Mouse (Mus musculus) MEL (cell line): ENCODE results near the gene Apc2.

Source experiments
- CHD2 ChIP-seq: IDR thresholded peaks from 2 replicates; pipeline ENCODE4 v1.6.1; 2011; ENCODE audit warnings: low read length, improper control_type of control experiment
- CTCF ChIP-seq, 3 experiments: IDR thresholded peaks in 2 of 3; conservative IDR thresholded peaks in 1 of 3; 2 replicates each; pipeline ENCODE4 v1.5.1; 2011 to 2012; ENCODE audit warnings: low read length in 3 of 3, low read depth in 2 of 3, mild to moderate bottlenecking in 2 of 3, improper control_type of control experiment in 1 of 3, inconsistent platforms in 1 of 3, mixed read lengths in 1 of 3, moderate library complexity in 1 of 3; ENCODE audit not compliant: control insufficient read depth in 1 of 3, insufficient read depth in 1 of 3, poor library complexity in 1 of 3, severe bottlenecking in 1 of 3
- ELF1 ChIP-seq: IDR thresholded peaks from 2 replicates; pipeline ENCODE4 v1.6.1; 2014; ENCODE audit warnings: low read depth, mild to moderate bottlenecking, inconsistent platforms, low read length, improper control_type of control experiment, moderate library complexity
- GATA1 ChIP-seq: IDR thresholded peaks from 2 replicates; pipeline ENCODE4 v1.6.1; 2011; ENCODE audit warnings: low read depth, low read length, improper control_type of control experiment
- KAT2A ChIP-seq: conservative IDR thresholded peaks from 2 replicates; pipeline ENCODE4 v1.6.1; 2012; ENCODE audit warnings: low read depth, low read length, improper control_type of control experiment, inconsistent platforms
- MEF2A ChIP-seq: IDR thresholded peaks from 2 replicates; pipeline ENCODE4 v1.6.1; 2014; ENCODE audit warnings: low read depth, mild to moderate bottlenecking, inconsistent platforms, low read length, improper control_type of control experiment; ENCODE audit not compliant: poor library complexity, insufficient replicate concordance, severe bottlenecking; ENCODE audit errors: extremely low read depth
- NELFE ChIP-seq: IDR thresholded peaks from 2 replicates; pipeline ENCODE4 v1.6.1; 2011; ENCODE audit warnings: low read depth, low read length, improper control_type of control experiment
- POLR2A ChIP-seq, 2 experiments: IDR thresholded peaks; 2 replicates each; pipeline ENCODE4 v1.6.1; 2011 to 2012; ENCODE audit warnings: low read length in 2 of 2, mild to moderate bottlenecking in 2 of 2, control low read depth in 1 of 2, improper control_type of control experiment in 1 of 2, low read depth in 1 of 2, moderate library complexity in 1 of 2; ENCODE audit not compliant: control insufficient read depth in 1 of 2, insufficient read depth in 1 of 2, poor library complexity in 1 of 2
- TBP ChIP-seq: IDR thresholded peaks from 2 replicates; pipeline ENCODE4 v1.8.0; 2011; ENCODE audit warnings: low read depth, low read length, improper control_type of control experiment
- TCF12 ChIP-seq: IDR thresholded peaks from 2 replicates; pipeline ENCODE4 v1.6.1; 2014; ENCODE audit warnings: low read depth, mild to moderate bottlenecking, inconsistent platforms, low read length, improper control_type of control experiment, moderate library complexity
- USF2 ChIP-seq, 2 experiments: IDR thresholded peaks; 2 replicates each; pipeline ENCODE4 v1.6.1; 2011 to 2012; ENCODE audit warnings: improper control_type of control experiment in 2 of 2, low read length in 2 of 2, borderline replicate concordance in 1 of 2, inconsistent platforms in 1 of 2, low read depth in 1 of 2, mild to moderate bottlenecking in 1 of 2; ENCODE audit not compliant: insufficient read depth in 1 of 2

DNA sequence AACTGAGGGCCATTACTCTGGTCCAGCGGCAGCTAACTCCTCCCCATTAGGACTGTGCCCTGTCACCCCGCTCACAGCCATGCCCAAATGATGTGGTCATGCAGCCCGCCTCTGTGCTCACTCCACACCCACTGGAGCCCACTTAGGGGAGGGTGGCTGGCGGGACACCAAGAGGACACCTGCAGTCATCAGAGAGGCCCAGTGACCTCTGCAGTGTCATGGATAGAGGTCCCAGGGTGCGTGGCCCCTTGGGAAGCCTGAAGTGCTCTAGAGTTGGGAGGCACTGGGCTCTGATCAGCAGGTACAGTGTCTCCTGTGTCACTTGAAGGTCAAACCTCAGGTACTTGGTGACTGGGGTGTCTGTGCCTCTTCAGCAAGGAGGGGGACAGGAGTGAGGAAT lies 1.0 kb downstream of the Apc2 start:
- no peak for TF ChIP-seq TCF12
- no peak for TF ChIP-seq CTCF (IDR thresholded peaks at IDR 0.05 in 2 of 3, conservative IDR thresholded peaks at IDR 0.05 in 1 of 3; ENCODE audit: control insufficient read depth in 1 of 3, insufficient read depth in 1 of 3, low read depth in 2 of 3, low read length in 3 of 3, poor library complexity in 1 of 3, severe bottlenecking in 1 of 3)
- TF ChIP-seq USF2 (IDR thresholded peaks at IDR 0.05; ENCODE audit: borderline replicate concordance in 1 of 2, insufficient read depth in 1 of 2, low read depth in 1 of 2, low read length in 2 of 2) = no peak
- no peak for TF ChIP-seq GATA1
- no peak for TF ChIP-seq MEF2A
- TF ChIP-seq TBP = no peak
- TF ChIP-seq ELF1 = no peak
- TF ChIP-seq NELFE = no peak
- no peak for TF ChIP-seq KAT2A
- TF ChIP-seq POLR2A (IDR thresholded peaks at IDR 0.05; ENCODE audit: control insufficient read depth in 1 of 2, insufficient read depth in 1 of 2, low read depth in 1 of 2, low read length in 2 of 2, poor library complexity in 1 of 2) = no peak
- no peak for TF ChIP-seq CHD2
